Mouse (Mus musculus): ENCODE results near the gene Clrn3. TPM values are rescaled to one million over a fixed set of nuclear protein-coding genes. Genes with fewer than 3 reads are reported as not detected.
A peak's percentile ranks its signal among the peaks of the same experiment; 100 is the strongest.
"Not testable (repeated sequence)": the region's sequence is repeated elsewhere in the genome, so short reads cannot be mapped to it uniquely, and the experiment has no call there.

The Clrn3 gene
- polyA plus RNA-seq, 1 experiment from 2014 or later = 17.3 TPM

DNA sequence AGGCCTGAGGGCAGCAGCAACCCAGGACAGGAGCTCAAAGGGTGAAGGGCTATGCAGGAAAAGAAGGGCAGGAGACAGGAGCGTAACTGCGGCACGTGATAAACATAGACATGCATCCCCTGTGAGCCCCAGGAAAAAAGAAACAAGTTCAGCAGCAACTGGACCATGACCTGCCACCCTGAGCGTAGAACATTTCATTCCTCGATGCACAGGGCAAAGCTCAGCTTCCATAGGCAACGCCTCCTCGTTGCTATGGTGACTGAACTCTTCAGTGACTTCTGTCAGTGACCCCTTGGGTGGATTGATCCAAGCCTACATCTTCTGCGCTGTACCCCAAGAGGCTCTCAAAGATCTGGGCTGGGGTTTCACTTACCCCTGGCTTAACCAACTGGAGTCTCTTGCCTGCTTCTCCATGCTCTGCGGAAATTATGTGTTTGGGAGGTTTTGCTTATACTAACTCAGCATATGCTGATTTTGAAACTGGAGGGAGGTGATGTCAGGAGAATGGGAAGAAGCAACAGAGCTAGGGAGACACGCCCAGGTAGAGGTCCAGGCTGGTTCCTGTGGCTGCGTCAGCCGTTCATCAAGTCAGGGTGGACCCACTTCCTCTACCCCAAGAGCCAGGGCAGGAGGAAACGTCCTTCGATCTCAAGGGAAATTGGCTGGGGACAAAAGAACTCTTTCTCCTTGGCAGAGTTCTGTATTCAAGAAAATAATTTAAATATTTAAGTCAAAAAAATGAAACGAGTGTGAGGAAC, 6.5 kb downstream of the Clrn3 start:
- H3K27ac ChIP-seq (ENCODE audit: low read length) = peak overlapping the region; percentile 48
- WGBS = 47% methylated on average over 15 of the region's 15 CpGs
- H3K4me1 ChIP-seq (ENCODE audit: insufficient read depth, low read length) = peaks cover 33% of the 10 kb centered on the region
- H3K27me3 ChIP-seq (ENCODE audit: insufficient read depth, low read length) = no peaks in the 10 kb centered on the region
- peak; percentile 90 for ATAC-seq (ENCODE audit: low FRiP score, low TSS enrichment)
- H3K9ac ChIP-seq (replicated peaks; ENCODE audit: low read length) = no peak overlapping the region
- 0 out of 2 replicates have a peak overlapping the region, but pooled peaks have one; percentile 4 for H3K4me2 ChIP-seq (replicated peaks; ENCODE audit: low read depth, low read length)
- no peaks in the 10 kb centered on the region for H3K9me3 ChIP-seq (ENCODE audit: low read length)
- no peak overlapping the region for H3K4me3 ChIP-seq (ENCODE audit: low read length)
- no peaks in the 10 kb centered on the region for H3K36me3 ChIP-seq (ENCODE audit: insufficient read depth, low read length)

DNA sequence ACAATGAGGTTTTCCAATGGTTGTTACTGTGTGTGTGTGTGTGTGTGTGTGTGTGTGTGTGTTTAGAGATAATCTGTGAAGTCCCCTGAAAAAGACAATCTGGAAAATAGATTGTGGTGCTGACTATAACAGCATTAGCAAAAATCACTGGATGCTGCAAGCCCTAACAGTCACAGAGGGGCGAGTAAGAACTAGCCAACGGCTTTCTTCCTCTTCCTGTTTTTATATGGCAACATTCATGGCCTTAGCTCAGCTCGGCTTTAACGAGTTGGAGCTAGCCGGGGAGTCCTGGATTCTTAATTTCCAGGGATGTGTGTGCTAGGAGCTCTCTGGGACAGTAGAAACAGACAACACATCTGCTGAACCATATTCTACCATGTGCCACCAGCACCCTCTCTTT, 8.2 kb downstream of the Clrn3 start:
- 67% methylated on average over 5 of the region's 5 CpGs for WGBS
- Histone ChIP-seq H3K9me3 (ENCODE audit: low read length) (no peaks in the 10 kb centered on the region), H3K4me3 (ENCODE audit: low read length) (no peak overlapping the region), H3K27ac (ENCODE audit: low read length) (no peak overlapping the region), H3K36me3 (ENCODE audit: insufficient read depth, low read length) (no peaks in the 10 kb centered on the region), H3K27me3 (ENCODE audit: insufficient read depth, low read length) (no peaks in the 10 kb centered on the region), H3K9ac (replicated peaks; ENCODE audit: low read length) (no peak overlapping the region), H3K4me1 (ENCODE audit: insufficient read depth, low read length) (peaks cover 33% of the 10 kb centered on the region), H3K4me2 (replicated peaks; ENCODE audit: low read depth, low read length) (no peak overlapping the region)
- ATAC-seq (ENCODE audit: low FRiP score, low TSS enrichment) = no peak

DNA sequence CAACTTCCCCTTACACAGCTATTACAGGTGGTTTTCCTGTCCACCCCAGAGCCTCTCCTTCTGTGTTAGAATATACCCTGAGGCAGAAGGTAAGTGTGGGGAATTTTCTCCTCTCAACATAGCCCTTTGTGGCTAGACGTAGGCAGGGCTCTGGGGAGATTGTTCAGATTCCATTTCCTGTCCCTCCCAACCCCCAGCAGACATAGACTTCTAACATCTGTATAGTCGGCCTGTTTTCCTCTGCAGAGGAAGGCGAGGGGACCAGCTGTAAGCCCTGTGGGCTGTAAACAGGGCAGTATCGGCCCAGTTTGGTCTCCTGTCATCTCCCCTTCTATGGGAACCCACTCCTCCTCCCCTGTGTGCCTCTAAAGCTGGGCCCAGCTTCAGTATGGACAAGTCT, 11.3 kb downstream of the Clrn3 start:
- Histone ChIP-seq H3K4me3 (ENCODE audit: low read length) (no peak overlapping the region), H3K9ac (replicated peaks; ENCODE audit: low read length) (no peak overlapping the region), H3K4me1 (ENCODE audit: insufficient read depth, low read length) (peaks cover 11% of the 10 kb centered on the region), H3K27ac (ENCODE audit: low read length) (no peak overlapping the region), H3K36me3 (ENCODE audit: insufficient read depth, low read length) (no peaks in the 10 kb centered on the region), H3K4me2 (replicated peaks; ENCODE audit: low read depth, low read length) (no peak overlapping the region), H3K9me3 (ENCODE audit: low read length) (no peaks in the 10 kb centered on the region), H3K27me3 (ENCODE audit: insufficient read depth, low read length) (no peaks in the 10 kb centered on the region)
- ATAC-seq (ENCODE audit: low FRiP score, low TSS enrichment) = no peak
- WGBS = 44% methylated on average over 4 of the region's 4 CpGs

DNA sequence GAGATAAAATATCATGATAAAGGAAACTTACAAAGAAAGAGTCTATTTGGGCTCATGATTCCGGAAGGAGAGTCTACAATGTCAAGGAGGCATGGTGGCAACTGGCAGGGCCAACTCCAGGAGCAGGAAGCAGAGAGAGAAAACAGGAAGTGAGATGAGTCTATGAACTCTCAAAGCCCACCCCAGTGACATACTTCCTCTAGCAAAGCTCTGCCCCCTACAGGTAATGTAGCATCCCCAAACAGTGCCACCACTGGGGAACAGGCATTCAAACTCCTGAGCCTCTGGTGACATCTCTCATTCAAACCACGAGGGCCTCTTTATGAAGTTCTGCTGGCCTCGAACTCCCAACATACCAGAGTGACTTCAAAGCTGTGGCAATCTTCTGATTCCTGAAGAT, 16.7 kb downstream of the Clrn3 start:
- Histone ChIP-seq H3K27me3 (ENCODE audit: insufficient read depth, low read length) (no peaks in the 10 kb centered on the region), H3K4me1 (ENCODE audit: insufficient read depth, low read length) (no peaks in the 10 kb centered on the region), H3K36me3 (ENCODE audit: insufficient read depth, low read length) (no peaks in the 10 kb centered on the region), H3K9ac (replicated peaks; ENCODE audit: low read length) (no peak overlapping the region), H3K4me2 (replicated peaks; ENCODE audit: low read depth, low read length) (no peak overlapping the region), H3K4me3 (ENCODE audit: low read length) (no peak overlapping the region), H3K27ac (ENCODE audit: low read length) (no peak overlapping the region), H3K9me3 (ENCODE audit: low read length) (peaks cover under 1% of the 10 kb centered on the region; the same call in 1 of the 2 replicates)
- ATAC-seq (ENCODE audit: low FRiP score, low TSS enrichment) = no peak
- WGBS = 87% methylated on average over 3 of the region's 3 CpGs

DNA sequence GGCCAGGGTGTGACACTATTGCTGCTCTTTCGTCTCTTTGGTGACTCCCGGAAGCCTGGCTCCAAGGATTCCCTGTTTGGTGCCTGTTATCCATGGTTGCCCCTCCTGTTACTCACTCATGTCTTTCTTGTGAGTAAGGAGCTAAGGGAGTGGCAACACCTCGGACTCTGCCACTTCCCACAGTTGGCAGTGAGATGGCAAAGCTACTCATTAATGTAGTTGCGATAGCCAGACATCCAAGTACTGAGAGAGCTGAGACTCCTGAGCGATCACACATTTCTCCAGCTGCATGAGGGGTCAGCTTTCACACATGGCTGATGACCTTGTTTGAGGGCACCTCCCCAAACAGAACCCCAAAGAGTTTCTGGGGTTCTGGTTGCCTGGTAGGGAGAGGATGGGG, 18.0 kb downstream of the Clrn3 start:
- peaks cover 4% of the 10 kb centered on the region; the same call in 1 of the 2 replicates for H3K9me3 ChIP-seq (ENCODE audit: low read length)
- no peaks in the 10 kb centered on the region for H3K36me3 ChIP-seq (ENCODE audit: insufficient read depth, low read length)
- no peak overlapping the region for H3K9ac ChIP-seq (replicated peaks; ENCODE audit: low read length)
- WGBS = 85% methylated on average over 5 of the region's 5 CpGs
- H3K27ac ChIP-seq (ENCODE audit: low read length) = no peak overlapping the region
- ATAC-seq (ENCODE audit: low FRiP score, low TSS enrichment) = no peak
- H3K4me1 ChIP-seq (ENCODE audit: insufficient read depth, low read length) = no peaks in the 10 kb centered on the region
- H3K4me3 ChIP-seq (ENCODE audit: low read length) = no peak overlapping the region
- H3K4me2 ChIP-seq (replicated peaks; ENCODE audit: low read depth, low read length) = no peak overlapping the region
- no peaks in the 10 kb centered on the region for H3K27me3 ChIP-seq (ENCODE audit: insufficient read depth, low read length)

DNA sequence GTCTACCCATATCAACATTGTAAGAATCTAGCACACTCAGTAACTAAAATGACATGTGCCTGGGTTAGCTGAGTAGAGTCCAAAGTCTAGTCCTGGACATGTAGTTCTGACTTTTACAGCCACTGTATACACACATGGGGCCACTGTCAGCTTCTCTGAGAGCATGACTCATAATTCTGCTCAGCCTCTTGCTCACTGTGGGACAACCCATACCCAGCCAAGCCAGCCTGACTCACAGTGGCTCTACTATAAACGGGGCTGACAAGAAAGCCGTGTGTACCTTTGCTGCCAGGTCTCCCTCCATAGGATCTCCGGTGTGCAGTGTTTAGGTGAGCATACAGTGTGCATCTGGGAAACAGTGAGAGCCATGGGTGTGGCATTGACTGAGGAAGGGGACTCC, 19.2 kb downstream of the Clrn3 start:
- peaks cover 4% of the 10 kb centered on the region; the same call in 1 of the 2 replicates for H3K9me3 ChIP-seq (ENCODE audit: low read length)
- no peaks in the 10 kb centered on the region for H3K36me3 ChIP-seq (ENCODE audit: insufficient read depth, low read length)
- H3K27me3 ChIP-seq (ENCODE audit: insufficient read depth, low read length) = no peaks in the 10 kb centered on the region
- no peaks in the 10 kb centered on the region for H3K4me1 ChIP-seq (ENCODE audit: insufficient read depth, low read length)
- WGBS = 75% methylated on average over 3 of the region's 3 CpGs
- H3K9ac ChIP-seq (replicated peaks; ENCODE audit: low read length) = no peak overlapping the region
- no peak overlapping the region for H3K27ac ChIP-seq (ENCODE audit: low read length)
- H3K4me3 ChIP-seq (ENCODE audit: low read length) = no peak overlapping the region
- ATAC-seq (ENCODE audit: low FRiP score, low TSS enrichment) = no peak
- H3K4me2 ChIP-seq (replicated peaks; ENCODE audit: low read depth, low read length) = no peak overlapping the region

DNA sequence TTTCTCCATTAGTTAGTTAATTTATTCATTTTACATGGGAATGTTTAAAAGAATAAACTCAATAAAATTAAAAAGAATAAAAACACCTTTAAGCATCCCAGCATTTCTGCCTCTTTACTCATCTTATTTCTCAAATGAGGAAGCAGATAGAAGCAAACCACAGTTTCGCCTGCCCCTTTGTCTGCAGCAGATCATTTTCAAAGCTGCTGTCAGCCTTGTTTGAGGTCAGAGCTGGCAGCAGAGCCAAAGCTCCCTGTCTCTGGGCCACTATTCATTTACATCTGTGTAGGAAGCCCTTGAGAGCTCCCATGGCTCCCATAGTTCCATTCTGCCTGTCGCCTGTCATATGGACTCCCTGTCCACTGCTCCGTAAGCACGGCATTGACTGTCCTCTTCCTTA, 19.9 kb downstream of the Clrn3 start:
- 87% methylated on average over 4 of the region's 4 CpGs for WGBS
- Histone ChIP-seq H3K9me3 (ENCODE audit: low read length) (peaks cover 4% of the 10 kb centered on the region; the same call in 1 of the 2 replicates), H3K4me2 (replicated peaks; ENCODE audit: low read depth, low read length) (no peak overlapping the region), H3K27ac (ENCODE audit: low read length) (no peak overlapping the region), H3K36me3 (ENCODE audit: insufficient read depth, low read length) (no peaks in the 10 kb centered on the region), H3K4me1 (ENCODE audit: insufficient read depth, low read length) (no peaks in the 10 kb centered on the region), H3K9ac (replicated peaks; ENCODE audit: low read length) (no peak overlapping the region), H3K4me3 (ENCODE audit: low read length) (no peak overlapping the region), H3K27me3 (ENCODE audit: insufficient read depth, low read length) (no peaks in the 10 kb centered on the region)
- ATAC-seq (ENCODE audit: low FRiP score, low TSS enrichment) = no peak

DNA sequence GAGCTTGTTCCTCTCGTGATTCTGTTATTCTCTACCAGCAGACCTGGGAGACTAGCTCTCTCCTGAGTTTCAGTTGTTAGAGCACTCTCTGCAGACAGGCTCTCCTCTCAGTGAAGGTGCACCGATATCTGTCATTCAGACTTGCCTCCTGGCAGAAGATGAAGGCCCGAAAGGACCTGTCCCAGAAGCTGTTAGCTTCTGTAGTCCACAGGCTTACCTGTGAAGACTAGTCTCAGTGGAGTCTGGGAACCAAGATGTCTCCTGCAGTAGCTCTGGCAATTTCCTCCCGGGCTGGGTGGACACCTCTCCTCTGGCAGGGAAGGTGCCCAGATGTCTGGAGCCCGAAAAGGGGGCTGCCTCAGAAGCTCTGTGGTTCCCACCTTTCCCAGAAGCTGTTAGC, 21.9 kb downstream of the Clrn3 start:
- not testable (repeated sequence) for H3K4me1 ChIP-seq (ENCODE audit: insufficient read depth, low read length); H3K27ac ChIP-seq (ENCODE audit: low read length); H3K9ac ChIP-seq (replicated peaks; ENCODE audit: low read length); H3K4me2 ChIP-seq (replicated peaks; ENCODE audit: low read depth, low read length); H3K36me3 ChIP-seq (ENCODE audit: insufficient read depth, low read length); ATAC-seq (ENCODE audit: low FRiP score, low TSS enrichment); H3K4me3 ChIP-seq (ENCODE audit: low read length); H3K27me3 ChIP-seq (ENCODE audit: insufficient read depth, low read length); H3K9me3 ChIP-seq (ENCODE audit: low read length)
- WGBS = 92% methylated on average over 5 of the region's 5 CpGs

DNA sequence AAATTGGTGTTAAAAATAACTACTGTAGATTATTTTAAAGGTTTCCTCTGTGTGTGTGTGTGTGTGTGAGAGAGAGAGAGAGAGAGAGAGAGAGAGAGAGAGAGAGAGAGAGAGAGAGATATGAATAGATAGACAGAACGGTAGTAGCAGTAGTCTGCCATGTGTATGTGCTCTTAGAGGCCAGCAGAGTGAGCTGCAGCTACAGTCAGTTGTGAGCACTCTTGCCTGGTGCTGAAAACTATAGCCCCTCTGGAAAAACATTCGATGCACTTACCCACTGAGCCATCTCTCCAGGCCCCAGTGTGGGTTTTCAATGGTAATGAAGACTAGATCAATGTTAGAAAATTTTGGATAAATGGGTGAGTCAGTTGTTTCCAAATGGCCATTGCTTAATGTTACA, 29.1 kb downstream of the Clrn3 start:
- no peaks in the 10 kb centered on the region for H3K27me3 ChIP-seq (ENCODE audit: insufficient read depth, low read length)
- no peaks in the 10 kb centered on the region for H3K4me1 ChIP-seq (ENCODE audit: insufficient read depth, low read length)
- H3K9me3 ChIP-seq (ENCODE audit: low read length) = no peaks in the 10 kb centered on the region
- H3K36me3 ChIP-seq (ENCODE audit: insufficient read depth, low read length) = no peaks in the 10 kb centered on the region
- WGBS = 42% methylated on average over 2 of the region's 2 CpGs
- no peak overlapping the region for H3K27ac ChIP-seq (ENCODE audit: low read length)
- H3K4me2 ChIP-seq (replicated peaks; ENCODE audit: low read depth, low read length) = no peak overlapping the region
- H3K9ac ChIP-seq (replicated peaks; ENCODE audit: low read length) = no peak overlapping the region
- ATAC-seq (ENCODE audit: low FRiP score, low TSS enrichment) = no peak
- H3K4me3 ChIP-seq (ENCODE audit: low read length) = no peak overlapping the region

DNA sequence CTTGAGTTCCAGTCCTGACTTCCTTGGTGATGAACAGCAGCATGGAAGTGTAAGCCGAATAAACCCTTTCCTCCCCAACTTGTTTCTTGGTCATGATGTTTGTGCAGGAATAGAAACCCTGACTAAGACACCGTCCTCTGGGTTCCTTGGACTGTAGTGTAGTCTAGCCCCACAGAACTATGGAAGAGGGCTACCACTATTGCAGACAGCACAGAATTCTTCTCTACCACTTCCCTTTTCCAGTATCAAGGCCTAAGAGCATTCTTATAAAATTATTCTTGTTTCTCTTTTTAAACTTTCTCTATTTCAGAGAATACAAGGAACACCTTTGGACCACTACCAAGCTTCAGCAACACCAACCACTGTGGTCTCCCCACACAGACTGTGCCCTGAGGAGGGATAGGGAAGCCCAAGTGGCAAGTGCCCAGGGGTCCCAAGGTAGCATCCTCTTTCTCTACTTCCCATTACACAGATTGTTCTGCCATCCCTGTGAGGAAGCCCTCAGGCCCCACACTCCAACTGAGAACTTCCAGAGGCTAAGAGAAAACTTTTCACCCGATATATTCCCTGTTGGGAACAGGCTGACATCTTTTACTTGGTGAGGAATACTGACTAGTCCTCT, 29.8 kb downstream of the Clrn3 start:
- Histone ChIP-seq H3K4me1 (ENCODE audit: insufficient read depth, low read length) (no peaks in the 10 kb centered on the region), H3K9me3 (ENCODE audit: low read length) (no peaks in the 10 kb centered on the region), H3K27ac (ENCODE audit: low read length) (no peak overlapping the region), H3K36me3 (ENCODE audit: insufficient read depth, low read length) (no peaks in the 10 kb centered on the region), H3K4me3 (ENCODE audit: low read length) (no peak overlapping the region), H3K4me2 (replicated peaks; ENCODE audit: low read depth, low read length) (no peak overlapping the region), H3K9ac (replicated peaks; ENCODE audit: low read length) (no peak overlapping the region), H3K27me3 (ENCODE audit: insufficient read depth, low read length) (no peaks in the 10 kb centered on the region)
- WGBS = 77% methylated on average over 2 of the region's 3 CpGs
- ATAC-seq (ENCODE audit: low FRiP score, low TSS enrichment) = no peak

Measured in kidney, embryonic 16.5 days (tissue).